Mouse (Mus musculus): Measurements from ENCODE around the gene Pelo. TPM values are rescaled to one million over a fixed set of nuclear protein-coding genes. Genes with fewer than 3 reads are reported as not detected.

Pelo gene
- 2.2 and 2.6 TPM in 2 replicates for polyA plus RNA-seq (2015; fragmentation: Nextera tagmentation; extraction: Ambion mirVana)

- WGBS (ENCODE audit: insufficient replicate concordance), result under 1% methylated on average over 60 of the region's 60 CpGs
- peak; percentile 91 for ATAC-seq (ENCODE audit: low read depth)
Observed at GRCm38 (mm10) chr13:115090069-115090976, at the start of gene Pelo. Pelo (minus strand) TSS chr13:115090186.

GRCm38 (mm10) chr13:115138513-115138912 is 48.5 kb upstream of the Pelo start:
- Histone ChIP-seq H3K4me3 (ENCODE audit: low read depth, low read length) (no peak overlapping the region), H3K4me1 (ENCODE audit: control insufficient read depth, low read depth, low read length) (no peaks in the 10 kb centered on the region), H3K4me2 (ENCODE audit: low read depth, low read length) (no peak overlapping the region), H3K36me3 (ENCODE audit: control insufficient read depth, insufficient read depth) (no peaks in the 10 kb centered on the region), H3K27me3 (ENCODE audit: control insufficient read depth, insufficient read depth, low read depth, low read length) (no peaks in the 10 kb centered on the region), H3K9ac (ENCODE audit: low read depth, low read length) (no peak overlapping the region), H3K27ac (ENCODE audit: low read length) (no peak overlapping the region), H3K9me3 (replicated peaks; ENCODE audit: control insufficient read depth, low read length) (no peaks in the 10 kb centered on the region)
- no peak for ATAC-seq (ENCODE audit: low read depth)
- WGBS (ENCODE audit: insufficient replicate concordance), result 75% methylated on average over 7 of the region's 7 CpGs

More at GRCm38 (mm10) chr13:115090069-115090976, at the start of gene Pelo:
- no peaks in the 10 kb centered on the region for H3K27me3 ChIP-seq (ENCODE audit: control insufficient read depth, insufficient read depth, low read depth, low read length)
- no peaks in the 10 kb centered on the region for H3K9me3 ChIP-seq (replicated peaks; ENCODE audit: control insufficient read depth, low read length)
- H3K36me3 ChIP-seq (ENCODE audit: control insufficient read depth, insufficient read depth), result peaks cover 4% of the 10 kb centered on the region; the same call in 1 of the 2 replicates
- peak within 1 kb of the TSS; percentile 92 for H3K9ac ChIP-seq (ENCODE audit: low read depth, low read length)
- peak within 1 kb of the TSS; percentile 98 for H3K4me2 ChIP-seq (ENCODE audit: low read depth, low read length)
- H3K27ac ChIP-seq (ENCODE audit: low read length), result peak within 1 kb of the TSS; percentile 98
- H3K4me3 ChIP-seq (ENCODE audit: low read depth, low read length), result peak within 1 kb of the TSS; percentile 86
- H3K4me1 ChIP-seq (ENCODE audit: control insufficient read depth, low read depth, low read length), result peaks cover 25% of the 10 kb centered on the region

GRCm38 (mm10) chr13:115136761-115137160 is 46.8 kb upstream of the Pelo start:
- no peaks in the 10 kb centered on the region for H3K9me3 ChIP-seq (replicated peaks; ENCODE audit: control insufficient read depth, low read length)
- H3K4me2 ChIP-seq (ENCODE audit: low read depth, low read length), result no peak overlapping the region
- 54% methylated on average over 3 of the region's 3 CpGs for WGBS (ENCODE audit: insufficient replicate concordance)
- no peaks in the 10 kb centered on the region for H3K27me3 ChIP-seq (ENCODE audit: control insufficient read depth, insufficient read depth, low read depth, low read length)
- ATAC-seq (ENCODE audit: low read depth), result no peak
- no peak overlapping the region for H3K4me3 ChIP-seq (ENCODE audit: low read depth, low read length)
- no peak overlapping the region for H3K9ac ChIP-seq (ENCODE audit: low read depth, low read length)
- H3K36me3 ChIP-seq (ENCODE audit: control insufficient read depth, insufficient read depth), result no peaks in the 10 kb centered on the region
- no peak overlapping the region for H3K27ac ChIP-seq (ENCODE audit: low read length)
- H3K4me1 ChIP-seq (ENCODE audit: control insufficient read depth, low read depth, low read length), result no peaks in the 10 kb centered on the region

- WGBS (ENCODE audit: insufficient replicate concordance), result 34% methylated on average over 5 of the region's 5 CpGs
- Histone ChIP-seq H3K27ac (ENCODE audit: low read length) (no peak overlapping the region), H3K27me3 (ENCODE audit: control insufficient read depth, insufficient read depth, low read depth, low read length) (no peaks in the 10 kb centered on the region), H3K9me3 (replicated peaks; ENCODE audit: control insufficient read depth, low read length) (no peaks in the 10 kb centered on the region), H3K4me3 (ENCODE audit: low read depth, low read length) (no peak overlapping the region), H3K4me1 (ENCODE audit: control insufficient read depth, low read depth, low read length) (no peaks in the 10 kb centered on the region), H3K9ac (ENCODE audit: low read depth, low read length) (no peak overlapping the region), H3K36me3 (ENCODE audit: control insufficient read depth, insufficient read depth) (no peaks in the 10 kb centered on the region), H3K4me2 (ENCODE audit: low read depth, low read length) (no peak overlapping the region)
- ATAC-seq (ENCODE audit: low read depth), result no peak
Observed at GRCm38 (mm10) chr13:115132435-115132834, 42.4 kb upstream of the Pelo start.

- 12% methylated on average over 3 of the region's 3 CpGs for WGBS (ENCODE audit: insufficient replicate concordance)
- H3K4me1 ChIP-seq (ENCODE audit: control insufficient read depth, low read depth, low read length), result no peaks in the 10 kb centered on the region
- no peak overlapping the region for H3K9ac ChIP-seq (ENCODE audit: low read depth, low read length)
- H3K27me3 ChIP-seq (ENCODE audit: control insufficient read depth, insufficient read depth, low read depth, low read length), result no peaks in the 10 kb centered on the region
- H3K4me3 ChIP-seq (ENCODE audit: low read depth, low read length), result no peak overlapping the region
- no peak overlapping the region for H3K4me2 ChIP-seq (ENCODE audit: low read depth, low read length)
- no peak for ATAC-seq (ENCODE audit: low read depth)
- no peaks in the 10 kb centered on the region for H3K36me3 ChIP-seq (ENCODE audit: control insufficient read depth, insufficient read depth)
- no peak overlapping the region for H3K27ac ChIP-seq (ENCODE audit: low read length)
- no peaks in the 10 kb centered on the region for H3K9me3 ChIP-seq (replicated peaks; ENCODE audit: control insufficient read depth, low read length)
Observed at GRCm38 (mm10) chr13:115131381-115131780, 41.4 kb upstream of the Pelo start.

- Histone ChIP-seq H3K4me1 (ENCODE audit: control insufficient read depth, low read depth, low read length) (no peaks in the 10 kb centered on the region), H3K9ac (ENCODE audit: low read depth, low read length) (no peak overlapping the region), H3K27me3 (ENCODE audit: control insufficient read depth, insufficient read depth, low read depth, low read length) (no peaks in the 10 kb centered on the region), H3K9me3 (replicated peaks; ENCODE audit: control insufficient read depth, low read length) (no peaks in the 10 kb centered on the region), H3K4me2 (ENCODE audit: low read depth, low read length) (no peak overlapping the region), H3K4me3 (ENCODE audit: low read depth, low read length) (no peak overlapping the region), H3K36me3 (ENCODE audit: control insufficient read depth, insufficient read depth) (no peaks in the 10 kb centered on the region), H3K27ac (ENCODE audit: low read length) (no peak overlapping the region)
- WGBS (ENCODE audit: insufficient replicate concordance), result 16% methylated on average over 2 of the region's 2 CpGs
- no peak for ATAC-seq (ENCODE audit: low read depth)
Observed at GRCm38 (mm10) chr13:115130035-115130434, 40.0 kb upstream of the Pelo start.

GRCm38 (mm10) chr13:115127826-115128225 is 37.8 kb upstream of the Pelo start:
- WGBS (ENCODE audit: insufficient replicate concordance), result 52% methylated on average over 1 of the region's 1 CpGs
- Histone ChIP-seq H3K4me2 (ENCODE audit: low read depth, low read length) (no peak overlapping the region), H3K9ac (ENCODE audit: low read depth, low read length) (no peak overlapping the region), H3K27me3 (ENCODE audit: control insufficient read depth, insufficient read depth, low read depth, low read length) (no peaks in the 10 kb centered on the region), H3K36me3 (ENCODE audit: control insufficient read depth, insufficient read depth) (no peaks in the 10 kb centered on the region), H3K9me3 (replicated peaks; ENCODE audit: control insufficient read depth, low read length) (no peaks in the 10 kb centered on the region), H3K4me3 (ENCODE audit: low read depth, low read length) (no peak overlapping the region), H3K4me1 (ENCODE audit: control insufficient read depth, low read depth, low read length) (no peaks in the 10 kb centered on the region), H3K27ac (ENCODE audit: low read length) (no peak overlapping the region)
- no peak for ATAC-seq (ENCODE audit: low read depth)

GRCm38 (mm10) chr13:115126534-115126933 is 36.5 kb upstream of the Pelo start:
- ATAC-seq (ENCODE audit: low read depth), result no peak
- H3K4me2 ChIP-seq (ENCODE audit: low read depth, low read length), result no peak overlapping the region
- H3K9me3 ChIP-seq (replicated peaks; ENCODE audit: control insufficient read depth, low read length), result no peaks in the 10 kb centered on the region
- no peaks in the 10 kb centered on the region for H3K4me1 ChIP-seq (ENCODE audit: control insufficient read depth, low read depth, low read length)
- H3K9ac ChIP-seq (ENCODE audit: low read depth, low read length), result no peak overlapping the region
- no peak overlapping the region for H3K27ac ChIP-seq (ENCODE audit: low read length)
- 82% methylated on average over 2 of the region's 2 CpGs for WGBS (ENCODE audit: insufficient replicate concordance)
- H3K36me3 ChIP-seq (ENCODE audit: control insufficient read depth, insufficient read depth), result no peaks in the 10 kb centered on the region
- no peak overlapping the region for H3K4me3 ChIP-seq (ENCODE audit: low read depth, low read length)
- no peaks in the 10 kb centered on the region for H3K27me3 ChIP-seq (ENCODE audit: control insufficient read depth, insufficient read depth, low read depth, low read length)

- no peak overlapping the region for H3K9ac ChIP-seq (ENCODE audit: low read depth, low read length)
Observed at GRCm38 (mm10) chr13:115125130-115125529, 35.1 kb upstream of the Pelo start.

More at GRCm38 (mm10) chr13:115125130-115125529, 35.1 kb upstream of the Pelo start:
- H3K36me3 ChIP-seq (ENCODE audit: control insufficient read depth, insufficient read depth), result no peaks in the 10 kb centered on the region
- H3K9me3 ChIP-seq (replicated peaks; ENCODE audit: control insufficient read depth, low read length), result no peaks in the 10 kb centered on the region
- no peaks in the 10 kb centered on the region for H3K4me1 ChIP-seq (ENCODE audit: control insufficient read depth, low read depth, low read length)
- H3K27ac ChIP-seq (ENCODE audit: low read length), result no peak overlapping the region
- no peak overlapping the region for H3K4me2 ChIP-seq (ENCODE audit: low read depth, low read length)
- no peak overlapping the region for H3K4me3 ChIP-seq (ENCODE audit: low read depth, low read length)
- ATAC-seq (ENCODE audit: low read depth), result no peak
- 67% methylated on average over 4 of the region's 4 CpGs for WGBS (ENCODE audit: insufficient replicate concordance)
- no peaks in the 10 kb centered on the region for H3K27me3 ChIP-seq (ENCODE audit: control insufficient read depth, insufficient read depth, low read depth, low read length)

Data from liver, embryonic 16.5 days (tissue).